Mouse (Mus musculus): ENCODE measurements around the gene Krt24. TPM values are rescaled to one million over a fixed set of nuclear protein-coding genes. Genes with fewer than 3 reads are reported as not detected.

The Krt24 gene
- total RNA-seq (2021): not detected

GRCm38 (mm10) chr11:99284833-99285312, at the start of gene Krt24:
Gene Krt24, minus strand, starts transcription at chr11:99285262.
- no peak for DNase-seq

- peak; percentile 69 to 77 for DNase-seq
Measured at GRCm38 (mm10) chr11:99333426-99333825, 48.4 kb upstream of the Krt24 start.

- no peak for DNase-seq
Measured at GRCm38 (mm10) chr11:99329655-99330054, 44.6 kb upstream of the Krt24 start.

GRCm38 (mm10) chr11:99322851-99323250, 37.8 kb upstream of the Krt24 start, which contains the start of gene Krt25:
Gene Krt25, minus strand, starts transcription at chr11:99322951.
- DNase-seq: no peak

- no peak for DNase-seq
Measured at GRCm38 (mm10) chr11:99321094-99321493, 36.0 kb upstream of the Krt24 start.

- DNase-seq: no peak
Measured at GRCm38 (mm10) chr11:99319127-99319526, 34.1 kb upstream of the Krt24 start.

GRCm38 (mm10) chr11:99316543-99316942, 31.5 kb upstream of the Krt24 start:
- DNase-seq: no peak

GRCm38 (mm10) chr11:99314594-99314993, 29.5 kb upstream of the Krt24 start:
- DNase-seq: no peak

- no peak for DNase-seq
Measured at GRCm38 (mm10) chr11:99310882-99311281, 25.8 kb upstream of the Krt24 start.

GRCm38 (mm10) chr11:99307579-99307978, 22.5 kb upstream of the Krt24 start:
- peak; percentile 21 to 34 for DNase-seq

GRCm38 (mm10) chr11:99295039-99295438, 10.0 kb upstream of the Krt24 start:
- DNase-seq: no peak

GRCm38 (mm10) chr11:99292846-99293245, 7.8 kb upstream of the Krt24 start:
- peak in 1 of 2 experiments; percentile 16 for DNase-seq

GRCm38 (mm10) chr11:99284011-99284410, 1.1 kb downstream of the Krt24 start:
- no peak for DNase-seq

- no peak for DNase-seq
Measured at GRCm38 (mm10) chr11:99283334-99283733, 1.7 kb downstream of the Krt24 start.

GRCm38 (mm10) chr11:99281116-99281515, 3.9 kb downstream of the Krt24 start:
- DNase-seq: no peak

- no peak for DNase-seq
Measured at GRCm38 (mm10) chr11:99279986-99280385, 5.1 kb downstream of the Krt24 start.

GRCm38 (mm10) chr11:99276786-99277185, 8.3 kb downstream of the Krt24 start:
- DNase-seq: no peak

GRCm38 (mm10) chr11:99275624-99276023, 9.4 kb downstream of the Krt24 start:
- DNase-seq: no peak

- DNase-seq: no peak
Measured at GRCm38 (mm10) chr11:99272721-99273120, 12.3 kb downstream of the Krt24 start.

GRCm38 (mm10) chr11:99269192-99269591, 15.9 kb downstream of the Krt24 start:
- no peak for DNase-seq

- DNase-seq: no peak
Measured at GRCm38 (mm10) chr11:99265796-99266195, 19.3 kb downstream of the Krt24 start.

- DNase-seq: peak; percentile 18 to 33
Measured at GRCm38 (mm10) chr11:99265220-99265619, 19.8 kb downstream of the Krt24 start.

GRCm38 (mm10) chr11:99256213-99256612, 28.8 kb downstream of the Krt24 start:
- DNase-seq: no peak

- DNase-seq: no peak
Measured at GRCm38 (mm10) chr11:99255316-99255715, 29.7 kb downstream of the Krt24 start.

- no peak for DNase-seq
Measured at GRCm38 (mm10) chr11:99253893-99254292, 31.2 kb downstream of the Krt24 start.

All from layer of hippocampus, postnatal 36 days (tissue).